Mouse (Mus musculus) heart, postnatal 10 days (tissue): ENCODE data around the gene Unc5cl. TPM values are rescaled to one million over a fixed set of nuclear protein-coding genes. Genes with fewer than 3 reads are reported as not detected.

Source experiments
- DNase-seq, 2 experiments: peaks; one replicate each; pipeline ENCODE4 v3.0.0; 2021
- intact Hi-C: fragments of 180-260 bp; cut with DNase I; formaldehyde crosslinking; loops from one replicate; pipeline ENCODE4 v1.15.1; 2025
- total RNA-seq, 2 experiments: library from RNA; stranded (reverse); gene quantifications; 2 replicates each; pipeline ENCODE4 v1.2.3; 2021

The Unc5cl gene
- total RNA-seq, 2 experiments from 2014 or later, result 0.72 TPM; not detected in 1

DNA sequence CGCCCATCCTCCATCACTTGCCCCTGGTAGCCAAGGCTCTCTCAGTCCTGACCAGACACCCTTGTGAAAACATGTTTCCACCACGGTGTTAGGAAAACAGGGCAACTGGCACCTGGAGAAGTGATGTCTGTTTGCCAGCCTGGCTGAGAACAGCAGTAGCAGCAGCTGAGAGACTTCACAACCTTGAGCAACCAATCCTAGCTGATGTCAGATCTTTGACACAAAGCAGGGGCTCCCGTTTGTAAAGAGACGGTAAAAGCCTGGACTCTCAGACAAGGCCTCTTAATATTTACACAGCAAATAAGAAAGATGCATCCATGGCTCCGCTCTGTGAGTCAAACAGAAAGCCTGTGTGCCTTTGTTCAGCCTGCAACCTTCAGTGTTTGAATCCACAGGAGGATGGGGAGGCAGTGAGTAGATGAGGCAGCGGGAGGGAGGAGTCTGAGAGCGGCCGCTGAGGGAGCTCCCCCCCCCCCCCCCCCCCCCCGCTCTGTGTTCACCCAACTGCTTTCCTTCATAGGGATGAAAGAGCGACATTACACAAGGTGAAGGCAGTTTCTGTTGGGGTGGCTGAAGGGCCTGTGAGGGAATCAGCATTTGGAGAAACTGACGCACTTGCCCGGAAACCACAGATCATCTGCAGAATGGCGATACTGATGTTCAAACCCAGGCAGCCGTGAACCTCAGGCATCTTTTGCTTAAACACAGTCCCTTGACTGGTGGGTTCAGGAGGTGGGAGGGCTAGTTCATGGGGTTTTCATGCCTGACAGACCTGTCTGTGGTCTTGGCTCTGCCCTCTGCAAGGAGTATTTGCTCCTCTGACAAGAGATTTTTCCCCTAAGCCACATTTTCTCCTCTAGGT, 79.4 kb downstream of the Unc5cl start:
- DNase-seq, result no peak
- intact Hi-C loops, result no loop called here

DNA sequence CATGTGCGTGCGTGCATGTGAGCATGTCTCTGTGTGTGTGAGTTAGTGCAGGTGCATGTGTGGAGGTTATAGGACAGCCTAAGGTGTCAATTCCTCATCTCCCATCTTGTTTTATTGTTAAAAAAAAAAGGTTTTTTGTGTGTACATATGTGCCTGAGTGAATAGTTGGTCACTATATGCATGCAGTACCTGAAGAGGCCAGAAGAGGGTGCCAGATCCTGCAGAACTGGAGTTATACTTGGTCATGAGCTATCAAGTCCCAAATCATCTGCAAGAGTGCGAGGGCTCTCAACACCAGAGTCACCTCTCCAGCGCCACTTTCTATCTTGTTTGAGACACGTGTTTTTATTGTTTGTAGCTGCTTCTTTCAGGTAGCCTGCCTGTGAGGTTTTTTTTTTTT, 83.6 kb downstream of the Unc5cl start:
- intact Hi-C loops, result no loop called here
- peak in 1 of 2 experiments; percentile 12 for DNase-seq

DNA sequence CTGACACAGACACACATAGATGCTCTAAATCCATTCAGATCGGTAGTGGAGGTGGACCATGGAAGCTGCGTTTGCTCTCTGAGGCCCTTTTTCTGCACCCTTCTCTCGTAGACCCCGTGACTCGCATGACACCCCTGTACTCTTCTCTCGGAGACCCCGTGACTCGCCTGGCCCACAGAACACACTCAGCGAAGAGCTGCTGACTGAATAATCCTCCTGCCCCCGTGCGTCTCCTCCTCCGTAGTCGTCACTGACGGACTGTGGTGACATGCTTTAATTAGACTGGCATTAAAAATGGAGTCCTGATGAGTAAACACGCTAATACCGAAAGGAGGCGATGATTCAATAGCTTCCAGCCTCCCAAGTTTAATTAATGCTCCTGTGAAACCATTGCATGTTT, 84.6 kb downstream of the Unc5cl start:
- no peak for DNase-seq
- intact Hi-C loops, result no loop called here

DNA sequence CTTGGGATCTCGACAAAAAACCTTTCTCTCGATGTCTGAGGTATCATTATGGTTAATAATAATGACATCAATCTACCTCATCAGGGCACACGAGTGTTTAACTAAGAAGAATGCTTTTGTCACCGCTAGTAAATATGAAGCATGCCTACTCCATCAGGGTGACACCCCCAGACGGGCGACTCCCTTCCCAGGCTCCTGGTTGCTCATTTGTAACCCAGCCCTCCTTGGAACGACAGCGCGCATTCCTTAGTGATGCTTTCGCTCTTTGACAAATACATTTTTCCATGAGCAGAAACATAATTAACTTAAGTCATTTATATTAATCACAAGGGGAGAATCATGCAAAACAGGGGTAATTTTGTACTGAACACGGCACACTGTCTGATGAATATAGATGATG, 88.0 kb downstream of the Unc5cl start:
- peak in 1 of 2 experiments; percentile 8 for DNase-seq
- intact Hi-C loops, result no loop called here

DNA sequence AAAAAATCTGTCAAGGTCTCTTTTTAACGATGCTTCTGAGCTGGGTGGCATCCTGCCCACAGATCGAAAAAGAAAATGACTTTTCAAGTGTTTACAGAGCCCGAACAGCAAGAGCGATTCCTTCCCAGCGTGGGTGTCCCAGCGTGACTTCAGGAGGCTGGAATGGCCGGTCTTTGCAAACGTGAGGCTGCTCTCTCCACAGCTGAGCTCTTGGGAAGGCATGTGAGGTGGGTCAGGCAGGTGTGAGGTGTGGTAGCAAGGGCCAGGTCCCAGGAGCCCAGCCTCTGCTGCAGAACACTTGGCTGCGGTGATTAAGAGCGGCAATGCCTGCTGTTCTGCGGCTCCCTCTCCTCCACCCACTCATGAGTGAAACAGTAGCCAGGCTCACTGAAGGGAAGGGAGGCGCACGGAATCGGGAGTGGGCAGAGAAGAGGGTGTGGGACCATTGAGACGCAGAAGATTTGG, 88.6 kb downstream of the Unc5cl start:
- DNase-seq, result no peak
- intact Hi-C loops, result no loop called here

DNA sequence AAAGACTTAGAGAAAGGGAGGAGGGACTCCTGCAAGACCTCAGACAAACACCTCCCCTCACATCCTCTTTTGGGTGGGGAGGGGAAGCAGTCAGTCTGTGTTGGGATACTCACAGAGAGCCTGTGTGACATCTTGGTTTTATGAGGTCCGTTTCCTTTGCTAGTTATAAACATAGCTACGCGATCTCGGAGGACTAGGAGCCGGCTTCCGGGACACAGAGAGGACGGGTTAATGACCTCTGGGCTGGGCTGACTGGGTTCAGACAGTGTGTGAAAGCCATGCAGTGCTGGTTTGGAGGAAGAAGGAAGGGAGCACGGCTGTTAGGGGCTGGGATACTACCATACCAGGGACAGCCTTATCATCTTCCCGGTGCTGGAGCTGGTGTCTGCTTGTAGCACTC, 90.0 kb downstream of the Unc5cl start:
- DNase-seq, result no peak
- intact Hi-C loops, result no loop called here

DNA sequence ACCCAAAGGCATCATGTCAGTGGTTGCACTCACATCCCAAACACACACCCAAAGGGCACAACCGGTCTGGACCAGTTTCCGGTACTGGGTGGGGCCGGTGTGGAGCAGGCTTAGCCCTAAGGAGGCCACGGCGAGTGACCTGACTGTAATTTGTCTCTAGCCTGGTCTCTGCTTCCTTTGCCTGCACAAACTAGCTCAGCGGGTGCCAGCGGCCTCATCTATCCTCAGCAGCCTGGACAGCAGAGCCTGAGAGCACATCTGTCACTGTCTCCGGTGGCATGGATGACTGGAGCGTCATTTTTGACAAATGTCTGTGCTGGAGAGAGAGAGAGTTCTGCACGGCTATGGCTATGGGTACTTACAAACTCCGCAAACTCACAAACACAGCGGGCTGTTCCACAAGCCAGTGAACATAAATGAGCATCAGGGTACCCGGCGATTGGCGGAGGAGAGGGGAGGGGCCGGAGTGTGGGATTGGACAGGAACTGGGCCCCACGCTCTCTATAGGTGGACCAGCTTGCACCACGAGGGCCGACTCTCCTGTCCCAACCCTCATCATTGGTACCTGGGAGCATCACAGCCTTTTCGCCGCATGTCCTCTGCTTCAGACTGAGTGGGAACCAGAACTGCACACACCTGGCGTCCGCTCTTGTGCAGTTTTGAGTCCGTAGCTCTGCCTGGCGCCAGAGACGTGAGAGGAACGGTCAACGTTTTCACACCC, 90.7 kb downstream of the Unc5cl start:
- no peak for DNase-seq
- intact Hi-C loops, result no loop called here

DNA sequence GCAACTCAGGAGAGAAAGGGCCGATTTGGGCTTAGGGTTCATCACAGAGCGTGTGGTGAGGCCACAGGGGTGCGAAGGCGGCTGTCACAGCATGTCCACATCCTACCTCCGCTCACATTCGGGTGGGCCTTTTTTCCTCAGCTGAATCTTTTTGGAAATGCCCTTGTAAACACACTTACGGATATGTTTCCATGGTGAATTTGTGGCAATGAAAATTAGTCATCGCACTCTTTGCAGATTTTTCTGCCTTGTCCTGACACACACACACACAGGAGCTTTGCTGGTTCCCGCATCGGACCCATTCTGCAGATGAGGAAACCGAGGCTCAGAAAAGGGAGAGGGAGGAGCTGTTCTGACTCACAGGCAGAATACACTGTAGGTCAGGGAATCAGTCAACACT, 91.3 kb downstream of the Unc5cl start:
- no peak for DNase-seq
- intact Hi-C loops, result no loop called here

DNA sequence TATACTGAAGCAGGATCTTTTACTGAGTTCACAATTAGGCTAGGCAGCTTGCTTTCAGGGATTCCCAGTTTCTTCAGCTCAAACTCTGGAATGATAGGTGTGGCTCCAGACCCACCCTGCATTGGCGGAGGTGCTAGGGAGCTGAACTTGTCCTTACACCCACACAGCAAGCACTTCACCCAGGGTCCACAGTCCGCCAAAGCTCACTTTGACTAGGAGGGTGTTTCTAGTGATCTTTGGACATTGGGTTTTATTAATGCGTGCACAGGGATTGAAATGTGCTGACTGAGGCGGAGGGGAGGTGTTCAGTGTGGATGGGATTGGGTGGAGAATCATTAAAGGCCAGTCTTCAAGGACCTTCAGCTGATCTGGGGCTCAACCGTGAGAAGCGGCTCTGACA, 93.0 kb downstream of the Unc5cl start:
- DNase-seq, result no peak
- intact Hi-C loops, result no loop called here

DNA sequence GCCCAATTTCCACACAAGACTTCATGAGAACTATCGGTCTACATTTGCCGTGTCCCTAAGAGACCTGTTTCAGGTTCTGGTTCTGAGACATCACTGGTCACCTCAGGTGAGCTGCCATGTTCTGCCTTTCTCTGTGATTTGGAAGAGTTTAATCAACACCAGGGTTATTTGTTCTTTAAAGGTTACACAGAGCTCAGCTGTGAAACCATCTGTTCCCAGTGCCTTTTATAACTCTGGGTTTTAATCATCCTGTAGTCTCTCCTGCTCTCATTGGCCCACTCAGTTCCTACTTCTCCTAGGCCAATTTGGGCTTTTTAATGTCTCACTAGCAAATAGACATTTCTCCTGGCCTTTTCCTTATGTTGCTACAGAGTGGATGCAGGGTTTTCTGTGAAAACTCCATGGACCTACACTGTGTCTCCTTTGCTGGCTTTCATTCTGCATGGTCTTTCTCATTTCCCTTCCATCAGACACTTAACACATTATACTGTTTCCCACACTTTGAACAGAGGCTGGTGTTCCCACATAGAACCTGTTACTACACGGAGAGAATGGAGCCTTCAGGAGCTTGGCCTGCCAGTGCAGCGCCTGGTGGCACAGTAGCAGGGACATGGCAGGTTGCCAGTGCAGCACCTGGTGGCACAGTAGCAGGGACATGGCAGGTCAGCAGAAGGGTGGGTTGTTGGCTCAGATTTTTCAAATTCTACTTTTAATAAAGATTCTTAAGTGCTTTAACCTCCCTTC, 97.3 kb downstream of the Unc5cl start:
- intact Hi-C loops, result no loop called here
- no peak for DNase-seq

DNA sequence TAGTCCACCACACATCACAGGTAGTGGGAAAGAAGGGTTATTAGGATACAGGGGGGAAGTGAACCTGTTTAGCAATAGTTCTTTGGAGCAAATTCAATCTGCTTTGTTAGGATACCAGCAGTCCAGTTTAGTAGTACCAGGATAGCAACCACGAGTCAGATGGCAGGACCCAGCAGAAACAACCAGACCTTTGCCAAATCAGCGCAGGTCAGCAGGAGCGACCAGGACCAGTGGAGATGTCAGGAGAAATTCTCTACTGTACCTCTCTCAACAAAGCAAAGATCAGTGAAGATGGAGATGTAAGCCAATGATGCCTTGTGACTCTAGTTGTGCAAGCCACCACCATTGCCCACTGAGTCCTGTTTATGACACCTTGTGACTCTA, 97.8 kb downstream of the Unc5cl start:
- DNase-seq, result no peak
- intact Hi-C loops, result no loop called here

DNA sequence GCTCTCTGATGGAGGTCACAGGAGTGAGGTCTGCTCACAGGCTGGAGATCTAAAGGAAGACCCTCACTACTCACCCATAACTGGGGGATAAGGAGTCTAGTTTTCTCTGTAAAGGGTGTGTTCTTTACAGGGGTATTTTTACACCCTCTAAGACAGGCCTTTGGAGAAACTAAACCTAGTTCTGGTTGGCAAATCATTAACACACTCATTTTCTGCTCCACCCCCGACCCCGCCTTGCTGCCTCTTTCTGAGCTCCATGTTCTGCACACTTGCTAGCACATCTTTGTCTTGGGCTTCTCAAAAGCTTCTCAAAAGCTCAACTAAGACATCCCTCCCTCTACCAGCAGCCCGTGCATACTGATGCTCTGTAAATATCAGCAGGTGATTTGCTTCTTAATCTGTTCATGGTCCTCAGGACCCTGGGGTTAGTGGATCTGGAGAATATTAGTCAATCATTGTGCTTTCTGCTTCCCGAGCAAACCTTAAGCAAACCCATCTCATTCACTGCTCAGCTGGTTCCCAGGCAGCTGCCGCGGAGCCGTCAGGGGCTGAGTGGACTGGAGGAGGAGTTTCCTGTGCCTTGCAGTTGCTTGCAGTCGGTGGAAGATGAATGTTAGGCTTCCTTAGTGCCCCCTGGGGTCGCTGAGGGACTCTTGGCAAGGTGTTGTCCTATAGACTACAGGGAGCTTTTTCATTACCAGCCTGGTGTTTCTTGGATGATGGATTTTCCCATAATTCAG, 101.7 kb downstream of the Unc5cl start:
- intact Hi-C loops, result no loop called here
- DNase-seq, result no peak

DNA sequence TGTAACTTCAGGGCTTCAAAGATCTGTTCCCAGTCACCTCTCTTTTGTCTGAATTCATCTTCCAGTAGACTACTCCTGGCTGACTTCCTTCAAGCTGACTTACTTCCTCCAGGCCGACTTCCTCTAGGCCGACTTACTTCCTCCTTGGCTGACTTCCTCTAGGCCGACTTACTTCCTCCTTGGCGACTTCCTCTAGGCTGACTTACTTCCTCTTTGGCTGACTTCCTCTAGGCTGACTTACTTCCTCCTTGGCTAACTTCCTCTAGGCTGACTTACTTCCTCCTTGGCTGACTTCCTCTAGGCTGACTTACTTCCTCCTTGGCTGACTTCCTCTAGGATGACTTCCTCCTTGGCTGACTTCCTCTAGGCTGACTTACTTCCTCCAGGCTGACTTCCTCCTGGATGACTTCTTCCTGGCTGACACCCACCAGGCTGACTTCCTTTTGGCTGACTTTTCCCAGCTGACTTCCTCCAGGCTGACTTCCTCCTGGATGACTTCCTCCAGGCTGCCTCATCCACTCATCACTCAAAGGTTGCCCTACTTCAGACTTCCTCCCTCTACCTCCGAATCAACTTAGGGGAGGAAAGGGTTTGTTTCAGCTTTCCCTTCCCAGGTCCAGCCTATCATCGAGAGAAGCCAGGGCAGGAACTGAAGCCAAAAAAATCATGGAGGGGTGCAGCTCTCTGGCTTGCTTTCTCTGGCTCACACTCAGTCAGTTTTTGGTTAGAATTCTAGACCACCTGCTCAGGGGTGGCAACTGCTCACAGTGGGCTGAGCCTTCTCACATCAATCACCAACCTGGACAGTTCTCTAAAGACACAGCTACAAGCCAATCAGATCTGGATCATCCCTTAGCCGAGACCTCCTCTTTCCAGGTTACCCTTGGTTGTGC, 103.4 kb downstream of the Unc5cl start:
- no peak for DNase-seq
- intact Hi-C loops, result no loop called here

DNA sequence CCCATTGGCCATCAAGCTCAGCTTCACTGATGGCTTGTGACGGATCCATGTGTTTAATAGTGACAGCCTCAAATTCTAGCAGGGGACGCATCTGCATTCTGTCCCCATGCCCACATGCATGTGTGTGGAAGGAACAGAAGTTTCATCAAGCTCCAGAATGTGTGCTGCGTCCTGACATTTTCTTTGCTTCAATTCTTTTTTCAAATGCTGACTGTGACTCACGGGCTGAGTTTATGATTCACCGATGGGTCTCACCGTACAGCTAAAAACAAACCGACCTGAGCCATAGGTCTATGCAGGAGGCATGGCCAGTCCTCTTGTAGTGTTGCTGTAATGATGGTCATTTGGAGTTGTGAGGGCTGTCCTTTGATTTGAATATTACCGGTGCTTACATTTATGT, 110.2 kb downstream of the Unc5cl start:
- intact Hi-C loops, result no loop called here
- DNase-seq, result no peak

DNA sequence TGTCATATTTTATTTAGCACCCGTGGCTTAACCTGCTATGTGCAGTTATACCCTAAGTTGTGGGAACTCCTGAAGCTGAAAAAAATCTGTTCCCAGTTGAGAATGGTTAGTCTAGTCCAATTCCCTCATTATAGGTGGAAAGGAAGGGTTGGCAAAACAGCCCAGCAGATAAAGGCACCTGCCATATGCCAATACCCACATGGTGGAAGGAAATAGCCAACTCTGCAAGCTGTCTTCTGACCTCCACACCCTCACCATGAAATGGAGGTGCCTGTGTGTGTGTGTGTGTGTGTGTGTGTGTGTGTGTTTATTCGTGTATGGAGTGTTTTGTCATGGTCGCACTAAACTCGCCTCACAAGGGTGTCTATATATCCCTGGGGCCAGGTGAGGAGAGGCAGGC, 115.0 kb downstream of the Unc5cl start:
- intact Hi-C loops, result no loop called here
- no peak for DNase-seq

DNA sequence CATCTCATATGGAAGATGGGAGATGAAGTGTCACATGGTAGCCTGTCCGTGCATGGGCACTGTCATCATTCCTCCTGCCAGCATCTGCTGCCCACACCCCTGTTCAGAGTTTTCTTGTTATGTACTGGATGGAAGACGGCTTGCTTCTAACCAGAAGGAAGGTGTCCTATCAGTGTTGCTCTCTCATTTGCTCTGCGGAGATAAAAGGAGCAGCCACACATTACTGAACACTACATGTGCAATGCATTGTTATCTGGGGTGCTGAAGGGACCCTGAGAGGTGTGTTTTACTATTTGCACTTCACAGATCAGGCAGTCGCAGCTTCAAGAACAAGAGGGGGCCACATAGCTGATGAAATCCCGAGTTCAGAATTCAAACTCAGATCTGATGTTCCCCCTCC, 126.5 kb downstream of the Unc5cl start:
- DNase-seq, result no peak
- intact Hi-C loops, result no loop called here

DNA sequence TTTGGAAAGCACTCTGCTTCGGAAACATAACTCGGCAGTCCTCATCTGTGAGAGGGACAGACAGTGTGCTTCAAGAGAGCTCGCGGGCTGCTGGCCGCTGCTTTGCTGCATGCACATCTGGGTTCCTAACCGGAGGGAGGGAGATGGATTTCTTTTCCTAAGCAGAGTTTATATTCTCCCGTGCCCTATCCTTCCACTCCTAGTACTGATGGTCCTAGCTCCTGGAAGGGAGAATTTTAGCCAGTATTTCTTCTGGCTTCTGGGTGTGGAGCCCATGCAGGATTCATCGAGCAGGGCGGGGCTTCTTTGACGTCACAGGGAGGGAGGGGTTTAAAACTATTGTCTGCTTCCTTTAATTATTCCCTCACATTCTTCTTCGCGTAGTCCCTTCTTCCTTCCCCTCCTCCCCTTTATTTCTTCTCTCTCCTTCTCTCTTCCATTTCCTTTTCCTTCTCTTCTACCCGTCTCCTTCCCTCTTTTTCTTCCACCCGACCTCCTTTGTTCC, 127.8 kb downstream of the Unc5cl start:
- DNase-seq, result no peak
- intact Hi-C loops, result no loop called here

DNA sequence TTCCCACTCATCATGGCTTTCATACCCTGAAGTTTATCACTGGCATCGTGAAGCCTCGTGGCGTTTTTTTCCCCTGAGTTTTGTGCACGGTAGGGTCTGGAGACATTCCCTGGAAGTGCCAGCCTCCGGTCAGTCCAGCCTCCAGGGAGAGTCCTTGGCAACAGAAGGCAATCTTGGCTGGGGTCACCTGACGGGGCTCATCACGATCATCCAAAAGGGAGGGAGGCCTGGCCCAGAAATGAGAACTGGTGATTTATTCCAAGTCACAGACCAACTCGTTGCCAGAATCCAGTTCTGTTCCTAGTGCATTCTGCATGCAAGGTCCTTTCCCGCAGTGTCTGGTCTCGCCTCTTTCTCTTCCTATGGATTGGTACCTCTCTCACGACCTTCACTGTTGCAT, 128.7 kb downstream of the Unc5cl start:
- no peak for DNase-seq
- intact Hi-C loops, result no loop called here

DNA sequence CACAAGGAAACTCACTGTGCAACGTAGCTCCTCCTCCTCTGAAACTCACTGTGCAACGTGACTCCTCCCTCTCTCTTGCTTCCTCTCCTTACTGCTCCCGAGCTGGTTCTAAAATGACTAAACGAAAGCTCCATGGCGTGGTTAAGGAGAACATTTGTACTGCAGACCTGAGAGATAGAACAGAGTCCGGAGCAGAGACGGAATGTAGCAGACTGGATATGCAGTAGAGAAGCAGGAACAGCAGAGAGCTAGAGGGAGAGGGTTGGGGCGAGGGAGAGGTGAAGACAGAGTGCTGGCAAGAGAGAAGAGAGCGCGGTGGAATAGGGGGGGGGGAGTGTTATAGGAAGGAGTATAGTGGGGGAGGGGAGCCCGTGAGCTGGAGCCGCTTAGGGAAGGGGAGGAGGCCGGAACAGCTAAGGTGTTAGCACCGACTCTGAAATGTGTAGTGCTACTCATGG, 131.2 kb downstream of the Unc5cl start:
- peak; percentile 12 to 13 for DNase-seq
- intact Hi-C loops, result no loop called here
